Mouse (Mus musculus): Measurements from ENCODE around the gene St3gal3. TPM values are rescaled to one million over a fixed set of nuclear protein-coding genes. Genes with fewer than 3 reads are reported as not detected.

Gene St3gal3
- polyA plus RNA-seq, 1 experiment from 2014 or later = 5.6 TPM

DNA sequence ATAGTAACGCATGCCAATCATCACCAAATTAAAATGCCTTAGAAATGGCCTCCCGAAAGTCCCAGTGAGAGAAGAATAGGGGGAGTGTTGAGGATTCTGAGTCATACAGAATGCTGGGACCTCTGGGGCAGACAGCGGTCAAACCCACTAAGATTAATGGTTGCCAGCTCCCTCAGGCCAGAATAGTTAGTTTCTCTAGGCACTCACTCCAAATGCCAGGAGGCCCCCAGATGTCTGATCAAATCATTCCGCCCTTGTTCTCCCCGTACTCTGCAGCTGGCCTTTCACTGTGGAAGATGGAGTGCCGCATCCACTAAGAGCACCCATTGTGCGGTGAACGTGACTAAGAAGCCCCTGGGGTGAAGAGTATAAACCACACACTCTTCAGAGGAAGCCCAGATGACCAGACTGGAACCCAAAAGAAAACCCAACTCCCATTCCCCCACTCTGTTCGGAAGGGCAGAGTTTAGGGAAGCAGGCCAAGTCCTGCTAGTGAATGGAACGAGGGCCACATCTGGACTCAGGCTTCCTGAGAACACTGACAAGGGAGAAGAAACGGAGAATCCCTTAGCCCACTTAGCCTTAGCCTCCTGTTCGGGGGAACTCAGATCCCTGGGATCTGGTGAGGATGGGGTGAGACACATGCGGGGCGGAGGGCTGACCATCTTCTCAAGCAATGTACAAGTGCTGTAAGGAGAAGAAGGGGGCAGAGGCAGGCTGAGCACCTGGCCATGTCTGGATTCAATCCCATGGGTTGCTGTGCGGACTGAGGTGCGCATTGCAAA, 117.5 kb downstream of the St3gal3 start:
- ATAC-seq (replicated peaks; ENCODE audit: insufficient number of reproducible peaks, low FRiP score, low TSS enrichment, low read depth) (no peak), DNase-seq (ENCODE audit: low spot score) (no peak)
- Histone ChIP-seq H3K9me3 (replicated peaks; ENCODE audit: control insufficient read depth, low read length) (no peaks in the 10 kb centered on the region), H3K27ac (replicated peaks; ENCODE audit: low read depth, low read length) (no peak overlapping the region), H3K36me3 (replicated peaks; ENCODE audit: control insufficient read depth, insufficient read depth, low read depth, low read length) (no peaks in the 10 kb centered on the region), H3K4me3 (ENCODE audit: low read depth, low read length) (no peak overlapping the region), H3K9ac (replicated peaks; ENCODE audit: low read length) (no peak overlapping the region), H3K4me1 (ENCODE audit: control insufficient read depth, insufficient read depth, low read length) (no peaks in the 10 kb centered on the region), H3K4me2 (ENCODE audit: low read depth, low read length) (no peak overlapping the region), H3K27me3 (ENCODE audit: control insufficient read depth, insufficient read depth, low read length) (no peaks in the 10 kb centered on the region)
- 72% methylated on average over 16 of the region's 16 CpGs for WGBS

GRCm38 (mm10) chr4:118016323-118016911, 118.3 kb downstream of the St3gal3 start:
- DNase-seq (ENCODE audit: low spot score) (no peak), ATAC-seq (replicated peaks; ENCODE audit: insufficient number of reproducible peaks, low FRiP score, low TSS enrichment, low read depth) (no peak)
- H3K27me3 ChIP-seq (ENCODE audit: control insufficient read depth, insufficient read depth, low read length) = no peaks in the 10 kb centered on the region
- WGBS = 81% methylated on average over 10 of the region's 10 CpGs
- no peak overlapping the region for H3K4me3 ChIP-seq (ENCODE audit: low read depth, low read length)
- no peak overlapping the region for H3K27ac ChIP-seq (replicated peaks; ENCODE audit: low read depth, low read length)
- no peak overlapping the region for H3K4me2 ChIP-seq (ENCODE audit: low read depth, low read length)
- H3K9me3 ChIP-seq (replicated peaks; ENCODE audit: control insufficient read depth, low read length) = no peaks in the 10 kb centered on the region
- no peaks in the 10 kb centered on the region for H3K4me1 ChIP-seq (ENCODE audit: control insufficient read depth, insufficient read depth, low read length)
- no peak overlapping the region; the same call in 1 of the 2 replicates for H3K9ac ChIP-seq (replicated peaks; ENCODE audit: low read length)
- H3K36me3 ChIP-seq (replicated peaks; ENCODE audit: control insufficient read depth, insufficient read depth, low read depth, low read length) = no peaks in the 10 kb centered on the region

GRCm38 (mm10) chr4:118015636-118016035, 119.1 kb downstream of the St3gal3 start:
- no peak; the same call in 1 of the 2 replicates for ATAC-seq (replicated peaks; ENCODE audit: insufficient number of reproducible peaks, low FRiP score, low TSS enrichment, low read depth)
- H3K9ac ChIP-seq (replicated peaks; ENCODE audit: low read length) = no peak overlapping the region
- no peaks in the 10 kb centered on the region for H3K4me1 ChIP-seq (ENCODE audit: control insufficient read depth, insufficient read depth, low read length)
- no peak overlapping the region for H3K4me2 ChIP-seq (ENCODE audit: low read depth, low read length)
- no peak for DNase-seq (ENCODE audit: low spot score)
- H3K4me3 ChIP-seq (ENCODE audit: low read depth, low read length) = no peak overlapping the region
- H3K9me3 ChIP-seq (replicated peaks; ENCODE audit: control insufficient read depth, low read length) = no peaks in the 10 kb centered on the region
- WGBS = 48% methylated on average over 6 of the region's 6 CpGs
- H3K27me3 ChIP-seq (ENCODE audit: control insufficient read depth, insufficient read depth, low read length) = no peaks in the 10 kb centered on the region
- H3K27ac ChIP-seq (replicated peaks; ENCODE audit: low read depth, low read length) = no peak overlapping the region
- H3K36me3 ChIP-seq (replicated peaks; ENCODE audit: control insufficient read depth, insufficient read depth, low read depth, low read length) = no peaks in the 10 kb centered on the region

DNA sequence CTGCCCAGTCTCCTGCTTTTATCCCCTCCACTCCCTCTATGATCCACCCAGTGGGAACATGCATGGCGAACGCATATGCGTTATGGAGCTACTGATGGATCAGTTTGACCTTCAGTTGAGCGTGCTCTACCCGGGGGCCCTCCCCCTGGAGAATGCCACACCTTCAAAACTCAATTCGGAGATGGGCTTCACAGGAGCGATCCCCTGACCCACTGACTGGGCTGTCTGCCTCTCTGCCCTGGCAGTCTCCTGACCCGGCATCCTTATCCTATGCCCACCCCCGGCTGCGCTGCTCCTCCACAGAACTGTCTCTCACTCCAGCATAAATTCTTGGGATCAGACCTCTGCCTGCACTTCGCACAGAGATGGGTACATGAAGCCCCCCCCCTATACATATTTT, 119.6 kb downstream of the St3gal3 start:
- 95% methylated on average over 11 of the region's 11 CpGs for WGBS
- DNase-seq (ENCODE audit: low spot score) (no peak), ATAC-seq (replicated peaks; ENCODE audit: insufficient number of reproducible peaks, low FRiP score, low TSS enrichment, low read depth) (no peak)
- Histone ChIP-seq H3K27ac (replicated peaks; ENCODE audit: low read depth, low read length) (no peak overlapping the region), H3K9me3 (replicated peaks; ENCODE audit: control insufficient read depth, low read length) (no peaks in the 10 kb centered on the region), H3K4me1 (ENCODE audit: control insufficient read depth, insufficient read depth, low read length) (no peaks in the 10 kb centered on the region), H3K36me3 (replicated peaks; ENCODE audit: control insufficient read depth, insufficient read depth, low read depth, low read length) (no peaks in the 10 kb centered on the region), H3K4me2 (ENCODE audit: low read depth, low read length) (no peak overlapping the region), H3K9ac (replicated peaks; ENCODE audit: low read length) (no peak overlapping the region), H3K27me3 (ENCODE audit: control insufficient read depth, insufficient read depth, low read length) (no peaks in the 10 kb centered on the region), H3K4me3 (ENCODE audit: low read depth, low read length) (no peak overlapping the region)

GRCm38 (mm10) chr4:118010661-118011173, 124.0 kb downstream of the St3gal3 start:
- ATAC-seq (replicated peaks; ENCODE audit: insufficient number of reproducible peaks, low FRiP score, low TSS enrichment, low read depth) (no peak), DNase-seq (ENCODE audit: low spot score) (no peak)
- H3K4me2 ChIP-seq (ENCODE audit: low read depth, low read length) = no peak overlapping the region
- H3K4me3 ChIP-seq (ENCODE audit: low read depth, low read length) = no peak overlapping the region
- no peaks in the 10 kb centered on the region for H3K36me3 ChIP-seq (replicated peaks; ENCODE audit: control insufficient read depth, insufficient read depth, low read depth, low read length)
- H3K9me3 ChIP-seq (replicated peaks; ENCODE audit: control insufficient read depth, low read length) = no peaks in the 10 kb centered on the region
- WGBS = 82% methylated on average over 9 of the region's 9 CpGs
- H3K4me1 ChIP-seq (ENCODE audit: control insufficient read depth, insufficient read depth, low read length) = no peaks in the 10 kb centered on the region
- H3K27me3 ChIP-seq (ENCODE audit: control insufficient read depth, insufficient read depth, low read length) = no peaks in the 10 kb centered on the region
- no peak overlapping the region for H3K9ac ChIP-seq (replicated peaks; ENCODE audit: low read length)
- H3K27ac ChIP-seq (replicated peaks; ENCODE audit: low read depth, low read length) = no peak overlapping the region

GRCm38 (mm10) chr4:118008433-118009033, 126.2 kb downstream of the St3gal3 start:
- H3K9ac ChIP-seq (replicated peaks; ENCODE audit: low read length) = no peak overlapping the region
- H3K4me1 ChIP-seq (ENCODE audit: control insufficient read depth, insufficient read depth, low read length) = no peaks in the 10 kb centered on the region
- DNase-seq (ENCODE audit: low spot score) (no peak), ATAC-seq (replicated peaks; ENCODE audit: insufficient number of reproducible peaks, low FRiP score, low TSS enrichment, low read depth) (no peak)
- WGBS = 79% methylated on average over 6 of the region's 6 CpGs
- no peak overlapping the region for H3K4me2 ChIP-seq (ENCODE audit: low read depth, low read length)
- H3K27ac ChIP-seq (replicated peaks; ENCODE audit: low read depth, low read length) = no peak overlapping the region
- H3K4me3 ChIP-seq (ENCODE audit: low read depth, low read length) = no peak overlapping the region
- no peaks in the 10 kb centered on the region for H3K27me3 ChIP-seq (ENCODE audit: control insufficient read depth, insufficient read depth, low read length)
- no peaks in the 10 kb centered on the region for H3K36me3 ChIP-seq (replicated peaks; ENCODE audit: control insufficient read depth, insufficient read depth, low read depth, low read length)
- no peaks in the 10 kb centered on the region for H3K9me3 ChIP-seq (replicated peaks; ENCODE audit: control insufficient read depth, low read length)

- Histone ChIP-seq H3K27ac (replicated peaks; ENCODE audit: low read depth, low read length) (no peak overlapping the region), H3K27me3 (ENCODE audit: control insufficient read depth, insufficient read depth, low read length) (no peaks in the 10 kb centered on the region), H3K4me1 (ENCODE audit: control insufficient read depth, insufficient read depth, low read length) (peaks cover 19% of the 10 kb centered on the region), H3K4me3 (ENCODE audit: low read depth, low read length) (no peak overlapping the region), H3K36me3 (replicated peaks; ENCODE audit: control insufficient read depth, insufficient read depth, low read depth, low read length) (no peaks in the 10 kb centered on the region), H3K9me3 (replicated peaks; ENCODE audit: control insufficient read depth, low read length) (no peaks in the 10 kb centered on the region), H3K4me2 (ENCODE audit: low read depth, low read length) (no peak overlapping the region), H3K9ac (replicated peaks; ENCODE audit: low read length) (no peak overlapping the region)
- DNase-seq (ENCODE audit: low spot score) = no peak
- 76% methylated on average over 10 of the region's 10 CpGs for WGBS
- no peak for ATAC-seq (replicated peaks; ENCODE audit: insufficient number of reproducible peaks, low FRiP score, low TSS enrichment, low read depth)
Measured at GRCm38 (mm10) chr4:118001355-118001754, 133.4 kb downstream of the St3gal3 start.

Measured in embryonic facial prominence, embryonic 11.5 days (tissue).